Mouse (Mus musculus) cerebellum, adult 8-10 months (tissue): Measurements from ENCODE around the gene Enpp3.

ENCODE experiments used
- DNase-seq: peaks from one replicate; pipeline ENCODE4 v3.0.0; 2022

Enpp3 gene

DNA sequence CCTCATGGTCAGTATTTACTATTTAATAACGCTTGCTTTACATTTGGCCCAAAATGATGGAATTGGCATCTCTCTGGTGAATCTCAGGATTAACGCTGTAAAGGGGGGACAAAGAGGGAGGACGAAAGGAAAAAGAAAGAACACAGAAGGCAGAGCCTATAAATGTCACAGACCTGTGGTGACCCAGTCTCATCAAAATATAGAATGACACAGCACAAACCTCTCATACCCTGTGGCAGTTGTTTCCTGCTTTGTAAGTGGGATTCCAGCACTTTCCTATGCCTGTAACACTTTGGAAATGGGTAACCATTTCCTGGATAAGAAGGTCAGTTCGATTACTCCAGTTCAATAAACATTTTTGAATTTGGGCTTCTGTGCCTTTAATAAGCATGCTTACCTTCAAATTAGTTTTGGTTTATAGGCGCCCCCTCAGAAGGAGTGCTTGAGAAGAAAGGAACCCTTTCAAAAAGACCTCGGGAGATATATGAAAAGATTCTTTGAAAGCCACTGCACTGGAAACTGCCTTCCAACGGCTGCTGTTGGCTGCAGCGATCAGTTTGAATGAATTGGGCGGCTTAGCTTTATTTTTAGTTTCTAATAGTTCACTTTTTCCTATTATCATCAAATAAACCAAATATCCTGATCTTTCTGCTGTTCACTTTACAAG, 87.6 kb downstream of the Enpp3 start:
- DNase-seq, result no peak

- DNase-seq, result no peak
Measured at GRCm38 (mm10) chr10:24754251-24754835, 88.3 kb downstream of the Enpp3 start.

GRCm38 (mm10) chr10:24753536-24754250, 88.9 kb downstream of the Enpp3 start:
- no peak for DNase-seq

GRCm38 (mm10) chr10:24742950-24743487, 99.6 kb downstream of the Enpp3 start:
- DNase-seq, result no peak

DNA sequence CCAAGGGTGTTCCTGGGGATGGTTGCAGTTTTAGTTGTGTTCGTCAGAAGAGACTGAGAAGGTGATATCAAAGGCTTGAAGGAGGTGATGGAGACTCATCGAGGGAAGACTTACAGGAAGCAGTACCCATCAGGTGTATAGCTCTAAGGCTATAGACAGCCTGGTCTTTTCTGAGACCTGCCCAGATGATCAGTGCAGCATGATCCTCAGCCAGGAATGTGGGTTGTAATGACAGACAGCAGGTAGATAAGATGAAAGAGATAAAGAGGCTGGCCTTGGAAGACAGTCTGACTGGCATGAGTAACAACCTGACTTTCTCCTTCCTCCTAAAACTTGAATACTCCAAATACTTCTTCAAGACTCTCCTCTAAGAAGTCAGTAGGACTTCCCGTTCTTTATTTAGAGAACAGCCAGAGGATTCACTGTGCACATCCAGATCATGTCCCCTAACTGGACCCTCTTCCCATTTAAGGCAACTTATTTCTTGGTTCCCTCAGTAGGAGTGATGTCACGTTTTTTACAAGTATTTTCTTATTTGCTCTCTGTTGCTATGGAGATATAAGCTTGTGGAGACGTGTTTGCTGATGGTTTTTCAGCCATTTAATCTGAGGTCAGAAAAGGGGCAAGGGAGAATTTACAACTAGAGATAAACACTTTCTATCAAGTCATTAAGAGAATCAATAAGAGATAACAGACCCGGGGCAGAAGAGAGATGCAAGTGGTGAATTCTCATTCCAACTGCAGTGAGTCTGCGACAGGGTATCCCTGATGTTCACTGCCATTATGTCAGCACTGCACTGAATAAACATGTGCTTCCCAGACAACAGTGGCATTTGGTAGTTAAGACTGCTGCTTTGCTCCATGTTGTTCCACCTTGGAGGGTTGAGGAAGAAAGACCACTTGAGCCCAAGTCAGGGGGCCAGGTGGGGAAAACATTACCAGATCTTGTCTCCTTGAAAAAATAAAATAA, 101.1 kb downstream of the Enpp3 start:
- DNase-seq, result no peak

DNA sequence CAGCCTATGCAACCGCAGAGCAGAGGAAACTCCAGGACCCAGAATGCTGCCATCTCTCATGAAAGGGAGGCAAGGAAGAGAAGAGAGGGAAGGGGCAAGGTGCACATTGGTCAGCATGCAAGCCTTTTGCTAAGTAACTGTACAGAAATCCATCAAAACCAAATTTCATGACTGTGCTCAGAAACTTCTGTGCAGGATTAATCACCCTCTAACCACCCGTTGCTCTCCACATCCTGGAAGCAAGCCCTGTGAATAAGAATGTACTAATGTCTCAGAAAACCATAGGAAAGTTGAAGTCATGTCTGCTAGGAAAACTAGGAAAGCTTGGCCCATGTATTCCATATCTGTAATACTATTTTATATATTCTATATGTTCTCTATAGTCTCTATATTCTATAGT, 103.5 kb downstream of the Enpp3 start:
- no peak for DNase-seq

GRCm38 (mm10) chr10:24738456-24738855, 104.2 kb downstream of the Enpp3 start:
- no peak for DNase-seq

DNA sequence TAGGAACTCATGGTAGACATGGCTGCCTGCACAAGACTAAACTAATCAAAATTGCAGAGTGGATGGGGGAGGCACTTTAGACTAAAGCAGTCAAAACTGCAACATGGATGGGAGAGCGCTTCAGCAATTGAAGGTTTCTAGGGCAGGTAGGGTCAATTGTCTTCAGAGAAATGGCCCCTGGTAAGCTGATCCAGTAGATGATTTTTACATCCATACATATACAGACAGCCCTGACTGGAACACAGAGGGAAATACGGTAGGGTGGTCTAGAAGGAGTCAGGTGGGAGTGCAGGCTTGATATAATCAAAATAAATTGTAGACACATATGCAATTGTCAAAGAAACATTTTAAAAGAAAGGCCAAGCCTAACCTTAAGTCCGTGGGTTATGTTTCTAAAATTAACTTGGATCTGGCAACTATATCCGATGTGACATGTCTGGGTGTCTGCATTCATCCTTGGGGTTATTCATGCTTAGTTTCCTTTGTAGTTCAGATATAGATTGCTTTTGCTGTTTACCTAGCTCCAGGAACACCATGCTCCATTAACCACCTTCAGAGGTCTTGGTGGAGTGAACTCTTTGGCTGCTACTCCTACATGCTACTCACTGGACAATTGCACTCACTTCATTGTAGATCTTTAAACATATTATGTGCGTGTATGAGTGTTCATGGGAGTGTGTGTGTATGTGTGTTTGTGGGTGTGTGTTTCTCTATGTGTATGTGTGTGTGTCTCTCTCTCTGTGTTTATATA, 107.4 kb downstream of the Enpp3 start:
- no peak for DNase-seq

DNA sequence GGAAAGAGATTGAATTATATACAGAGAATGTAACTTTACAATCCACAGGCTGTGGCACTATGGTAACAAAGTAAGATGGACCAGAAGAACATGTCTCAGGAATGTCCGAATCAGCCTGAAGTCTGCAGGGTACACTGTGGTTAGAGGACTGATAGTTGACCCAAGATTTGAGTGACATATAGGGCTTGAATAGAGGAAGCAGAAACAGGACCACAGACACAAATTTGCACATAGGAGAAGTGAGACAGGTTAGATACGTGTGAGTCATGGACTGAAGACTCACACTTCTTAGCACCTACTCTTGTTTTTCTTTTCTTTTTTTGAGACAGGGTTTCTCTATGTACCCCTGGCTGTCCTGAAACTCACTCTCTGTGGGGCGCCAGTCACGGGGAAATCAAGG, 115.1 kb downstream of the Enpp3 start:
- no peak for DNase-seq

DNA sequence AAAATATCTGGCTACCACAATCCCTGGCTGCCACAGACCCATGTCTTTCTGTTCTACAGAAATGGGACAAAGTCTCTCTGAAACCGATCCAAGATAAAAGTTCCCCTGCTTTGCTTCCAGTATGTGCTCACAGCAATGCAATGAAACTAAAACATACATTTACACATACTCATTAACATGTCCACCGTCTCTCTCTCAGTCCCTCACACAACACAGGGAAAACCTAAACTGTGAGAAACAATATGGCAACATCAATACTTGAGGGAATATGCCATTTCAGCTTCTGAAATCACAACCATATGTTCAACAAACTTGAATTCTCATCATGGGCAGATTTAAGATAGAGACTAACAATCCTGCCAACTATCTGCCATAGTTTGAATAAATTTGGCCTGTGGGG, 117.4 kb downstream of the Enpp3 start:
- DNase-seq, result no peak
